Mouse (Mus musculus) forebrain, postnatal 0 days (tissue): ENCODE measurements around the gene Tmsb15b2. TPM values are rescaled to one million over a fixed set of nuclear protein-coding genes. Genes with fewer than 3 reads are reported as not detected.

Source experiments
- ATAC-seq: fragments of 200-750 bp; cut with Nextera tagmentation; 2 replicates; pipeline ENCODE4 v1.8.0; 2017; ENCODE audit warnings: mild to moderate bottlenecking, moderate library complexity
- DNase-seq: peaks from one replicate; pipeline ENCODE4 v3.0.0-alpha.2; 2015
- H3K27ac ChIP-seq: fragments of 300-500 bp; sonication (generic); 2 replicates; pipeline ENCODE4 v1.5.1; 2014; ENCODE audit warnings: low read depth, mild to moderate bottlenecking, antibody characterized with exemption, low read length, moderate library complexity, mixed read lengths
- H3K27me3 ChIP-seq: fragments of 300-500 bp; sonication (generic); 2 replicates; pipeline ENCODE4 v1.6.1; 2014; ENCODE audit warnings: mild to moderate bottlenecking, low read length, mixed read lengths; ENCODE audit not compliant: insufficient read depth
- H3K36me3 ChIP-seq: fragments of 300-500 bp; sonication (generic); 2 replicates; pipeline ENCODE4 v1.6.1; 2014; ENCODE audit warnings: mild to moderate bottlenecking, moderate library complexity; ENCODE audit not compliant: insufficient read depth
- H3K4me1 ChIP-seq: fragments of 300-500 bp; sonication (generic); 2 replicates; pipeline ENCODE4 v1.6.1; 2014; ENCODE audit warnings: antibody characterized with exemption; ENCODE audit not compliant: insufficient read depth
- H3K4me2 ChIP-seq: fragments of 300-500 bp; sonication (generic); 2 replicates; pipeline ENCODE4 v1.6.1; 2014; ENCODE audit warnings: low read depth, mild to moderate bottlenecking, moderate library complexity
- H3K4me3 ChIP-seq: fragments of 300-500 bp; sonication (generic); 2 replicates; pipeline ENCODE4 v1.5.1; 2014; ENCODE audit warnings: low read depth, low read length, mixed read lengths
- H3K9ac ChIP-seq: fragments of 300-500 bp; sonication (generic); 2 replicates; pipeline ENCODE4 v1.6.1; 2014; ENCODE audit warnings: mild to moderate bottlenecking
- H3K9me3 ChIP-seq: fragments of 300-500 bp; sonication (generic); 2 replicates; pipeline ENCODE4 v1.6.1; 2016; ENCODE audit warnings: low read length
- CTCF ChIP-seq: sonication (generic); IDR thresholded peaks from 2 replicates; pipeline ENCODE4 v1.5.1; 2016; ENCODE audit warnings: antibody characterized with exemption, control low read depth, low read depth
- WGBS: fragments of 180-500 bp; shearing (Covaris S2); extraction: QIAGEN DNeasy Blood & Tissue Kit; methylation state at CpG from one replicate; pipeline ENCODE4 v1.1.7; 2014; 5-methylcytosine and 5-hydroxymethylcytosine counted together
- polyA plus RNA-seq: library from polyadenylated mRNA; unstranded; fragments of >200 nt; fragmentation: Nextera tagmentation; extraction: Ambion mirVana; gene quantifications from 2 replicates; pipeline ENCODE4 v1.2.1, GENCODE M21; 2015
- total RNA-seq: library from RNA; depleted of rRNA; stranded (reverse); fragments of >200 nt; gene quantifications from 2 replicates; pipeline ENCODE4 v1.2.3, GENCODE M21; 2014; rRNA removed

The Tmsb15b2 gene
- total and polyA plus RNA-seq, 2 experiments from 2014 or later = 51.5 to 107 TPM

DNA sequence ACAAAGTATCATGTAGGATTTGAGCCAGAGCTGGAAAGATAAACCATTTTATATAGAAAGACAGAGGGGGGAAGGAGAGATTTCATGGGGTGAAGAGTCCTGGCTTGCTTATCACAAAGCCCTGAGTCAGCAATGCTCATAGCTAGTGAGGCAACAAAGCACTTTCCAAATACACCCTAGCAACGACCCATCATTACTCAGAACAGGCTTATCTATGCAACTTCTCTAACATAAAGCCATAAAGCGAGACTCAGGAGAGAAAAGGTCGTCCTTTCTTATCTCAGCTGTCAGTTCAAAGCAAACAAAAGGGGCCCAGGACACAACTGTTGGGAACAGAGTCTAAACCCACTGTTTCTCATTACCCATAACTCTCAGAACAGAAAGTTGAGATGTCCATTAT, 37.3 kb downstream of the Tmsb15b2 start:
- ATAC-seq = no peak
- H3K27ac ChIP-seq = no peak overlapping the region
- no peak overlapping the region for H3K4me3 ChIP-seq
- H3K4me1 ChIP-seq = no peaks in the 10 kb centered on the region
- no peak for DNase-seq
- no peak for TF ChIP-seq CTCF
- H3K9me3 ChIP-seq = no peaks in the 10 kb centered on the region
- H3K27me3 ChIP-seq = no peaks in the 10 kb centered on the region
- 62% methylated on average over 3 of the region's 3 CpGs for WGBS
- no peak overlapping the region for H3K9ac ChIP-seq
- no peak overlapping the region for H3K4me2 ChIP-seq
- no peaks in the 10 kb centered on the region for H3K36me3 ChIP-seq

DNA sequence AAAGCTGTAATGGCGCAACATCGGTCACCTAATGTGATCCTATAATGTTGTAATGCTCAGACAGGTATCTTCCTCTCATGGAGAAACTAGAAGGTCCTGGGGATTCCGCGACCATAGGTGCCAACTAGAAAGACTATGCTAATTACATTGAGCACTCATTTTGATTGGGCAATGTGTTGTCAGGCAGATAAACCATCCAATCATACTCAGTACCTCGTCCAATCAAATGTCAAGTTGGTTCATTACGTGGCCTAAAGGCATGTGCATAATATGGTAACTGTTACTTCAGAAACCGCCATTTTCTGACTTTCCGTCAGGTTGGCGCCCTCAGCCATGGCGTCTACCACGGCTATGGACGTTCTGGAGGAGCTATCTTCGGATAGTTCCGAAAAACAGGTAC, 48.3 kb downstream of the Tmsb15b2 start, which contains the start of gene H2bfm:
Gene H2bfm (plus strand): TSS at position 295 of the 400 bp plus-strand sequence.
- H3K27me3 ChIP-seq = no peaks in the 10 kb centered on the region
- DNase-seq (no peak), ATAC-seq (no peak)
- H3K4me2 ChIP-seq = no peak within 1 kb of the TSS
- no peak for TF ChIP-seq CTCF
- no peak within 1 kb of the TSS for H3K9ac ChIP-seq
- no peak within 1 kb of the TSS for H3K4me3 ChIP-seq
- no peaks in the 10 kb centered on the region for H3K36me3 ChIP-seq
- H3K4me1 ChIP-seq = no peaks in the 10 kb centered on the region
- no peak within 1 kb of the TSS for H3K27ac ChIP-seq
- 0 out of 2 replicates have a peak, but pooled peaks cover 3% of the 10 kb centered on the region for H3K9me3 ChIP-seq
- 92% methylated on average over 14 of the region's 14 CpGs for WGBS

DNA sequence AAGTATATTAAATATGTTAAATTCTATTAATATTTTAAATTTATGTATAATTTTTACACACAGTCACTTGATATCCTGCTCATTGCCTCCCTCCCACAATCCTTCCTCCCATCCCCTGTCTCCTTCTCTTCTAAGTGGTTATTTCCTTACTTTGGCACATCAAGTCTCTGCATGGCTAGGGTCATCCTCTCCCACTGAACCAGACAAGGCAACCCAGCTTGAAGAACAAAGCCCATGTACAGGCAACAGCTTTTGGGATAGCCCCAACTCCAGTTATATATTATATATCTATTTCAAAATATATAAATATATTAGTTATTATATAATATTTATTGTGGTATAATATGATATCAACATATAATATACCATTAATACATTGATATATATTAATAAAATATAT, 49.4 kb downstream of the Tmsb15b2 start:
- ATAC-seq = no peak
- DNase-seq = peak; percentile 7
- Histone ChIP-seq H3K4me3 (no peak overlapping the region), H3K27ac (no peak overlapping the region), H3K27me3 (no peaks in the 10 kb centered on the region), H3K9ac (no peak overlapping the region), H3K4me1 (no peaks in the 10 kb centered on the region), H3K9me3 (0 out of 2 replicates have a peak, but pooled peaks cover 3% of the 10 kb centered on the region), H3K36me3 (no peaks in the 10 kb centered on the region), H3K4me2 (no peak overlapping the region)
- TF ChIP-seq CTCF = no peak

Other genes starting within 250 kb of the Tmsb15b2 start
- gene Morf4l2, start 231.8 kb downstream of the Tmsb15b2 start, total RNA-seq = 542 and 544 TPM in 2 replicates
- 603 and 616 TPM in 2 replicates for gene Morf4l2, start 231.8 kb downstream of the Tmsb15b2 start, polyA plus RNA-seq
- 0.08 TPM in 1 of 2 replicates, not detected in the other for gene Glra4, start 195.4 kb downstream of the Tmsb15b2 start, total RNA-seq
- not detected in 2 replicates for gene Glra4, start 195.4 kb downstream of the Tmsb15b2 start, polyA plus RNA-seq
- gene Plp1, start 152.8 kb downstream of the Tmsb15b2 start, total RNA-seq = 26.9 and 36.3 TPM in 2 replicates
- 15.4 and 16.4 TPM in 2 replicates for gene Plp1, start 152.8 kb downstream of the Tmsb15b2 start, polyA plus RNA-seq
- gene Rab9b, start 106.7 kb downstream of the Tmsb15b2 start, total RNA-seq = 39.0 and 42.2 TPM in 2 replicates
- gene Rab9b, start 106.7 kb downstream of the Tmsb15b2 start, polyA plus RNA-seq = 8.7 and 18.3 TPM in 2 replicates
- gene H2bfm, start 48.2 kb downstream of the Tmsb15b2 start, total RNA-seq = not detected in 2 replicates
- gene H2bfm, start 48.2 kb downstream of the Tmsb15b2 start, polyA plus RNA-seq = not detected in 2 replicates
- 9.7 and 11.5 TPM in 2 replicates for gene Tmsb15l, start 1.4 kb upstream of the Tmsb15b2 start, total RNA-seq
- 8.7 and 12.7 TPM in 2 replicates for gene Tmsb15l, start 1.4 kb upstream of the Tmsb15b2 start, polyA plus RNA-seq
- 45.7 and 50.2 TPM in 2 replicates for gene Tmsb15b1, start 1.4 kb upstream of the Tmsb15b2 start, total RNA-seq
- gene Tmsb15b1, start 1.4 kb upstream of the Tmsb15b2 start, polyA plus RNA-seq = 66.3 and 83.7 TPM in 2 replicates
- gene Zcchc18, start 17.7 kb upstream of the Tmsb15b2 start, total RNA-seq = 197 and 225 TPM in 2 replicates
- gene Zcchc18, start 17.7 kb upstream of the Tmsb15b2 start, polyA plus RNA-seq = 361 and 445 TPM in 2 replicates
- 18.7 and 48.5 TPM in 2 replicates for gene Slc25a53, start 62.8 kb upstream of the Tmsb15b2 start, total RNA-seq
- 10.7 and 12.3 TPM in 2 replicates for gene Slc25a53, start 62.8 kb upstream of the Tmsb15b2 start, polyA plus RNA-seq
- gene Fam199x, start 74.1 kb upstream of the Tmsb15b2 start, total RNA-seq = 10.3 and 13.7 TPM in 2 replicates
- gene Fam199x, start 74.1 kb upstream of the Tmsb15b2 start, polyA plus RNA-seq = 3.2 and 5.3 TPM in 2 replicates
- gene Esx1, start 146.6 kb upstream of the Tmsb15b2 start, total RNA-seq = not detected in 2 replicates
- gene Esx1, start 146.6 kb upstream of the Tmsb15b2 start, polyA plus RNA-seq = not detected in 2 replicates